Mouse (Mus musculus): ENCODE measurements around the gene Gm3512. TPM values are rescaled to one million over a fixed set of nuclear protein-coding genes. Genes with fewer than 3 reads are reported as not detected.
"Not testable (repeated sequence)": the region's sequence is repeated elsewhere in the genome, so short reads cannot be mapped to it uniquely, and the experiment has no call there.

Gene Gm3512
- total RNA-seq (2021): 1 to 10 TPM; 1.5 to 1.6 TPM
- long read RNA-seq, partial matches to known transcripts: 0 of 3 reads
- long read RNA-seq, other reads (novel, unspliced or antisense): 3 of 3 reads

GRCm38 (mm10) chr14:7174483-7174971 is at the start of gene Gm3512:
TSS of gene Gm3512 (minus strand) at chr14:7174533.
- DNase-seq (ENCODE audit: low spot score in 2 of 2): peak; percentile 3 to 7

GRCm38 (mm10) chr14:7200070-7200469 is 25.7 kb upstream of the Gm3512 start:
- DNase-seq (ENCODE audit: low spot score in 2 of 2): peak; percentile 3 to 8

- DNase-seq (ENCODE audit: low spot score in 2 of 2): not testable (repeated sequence)
Measured at GRCm38 (mm10) chr14:7194440-7194839, 20.1 kb upstream of the Gm3512 start, which contains the start of gene Gm16434. TSS of gene Gm16434 (minus strand) at chr14:7194540.

- DNase-seq (ENCODE audit: low spot score in 2 of 2): not testable (repeated sequence)
Measured at GRCm38 (mm10) chr14:7125312-7125711, 49.0 kb downstream of the Gm3512 start, which contains the start of gene Gm6676. TSS of gene Gm6676 (minus strand) at chr14:7125412.

- DNase-seq (ENCODE audit: low spot score in 2 of 2): peak; percentile 11
Measured at GRCm38 (mm10) chr14:7105124-7105802, 69.1 kb downstream of the Gm3512 start.

Other genes with a start within 250 kb of the Gm3512 start
- gene Gm6356, start 200.7 kb downstream of the Gm3512 start, total RNA-seq (2021): not detected
- 1 to 10 TPM in 1 of 2 experiments, under 1 TPM in 1; 0.87 to 1.8 TPM for gene Gm10406, start 147.1 kb downstream of the Gm3512 start, total RNA-seq (2021)
- gene Gm3685, start 129.6 kb downstream of the Gm3512 start, total RNA-seq (2021): not detected
- 1 to 10 TPM; 3.8 to 4.7 TPM for gene Gm3696, start 73.9 kb downstream of the Gm3512 start, total RNA-seq (2021)
- gene Gm6676, start 49.1 kb downstream of the Gm3512 start, total RNA-seq (2021): not detected
- gene Gm16434, start 20.0 kb upstream of the Gm3512 start, total RNA-seq (2021): not detected
- gene Gm3727, start 90.2 kb upstream of the Gm3512 start, total RNA-seq (2021): not detected
- gene Gm3739, start 140.5 kb upstream of the Gm3512 start, total RNA-seq (2021): 1 to 10 TPM; 1.4 to 1.5 TPM
- gene Gm5797, start 157.9 kb upstream of the Gm3512 start, total RNA-seq (2021): not detected
- not detected for gene Gm8374, start 190.6 kb upstream of the Gm3512 start, total RNA-seq (2021)